Mouse (Mus musculus) kidney, embryonic 16.5 days (tissue): ENCODE measurements around the gene Fgf5. TPM values are rescaled to one million over a fixed set of nuclear protein-coding genes. Genes with fewer than 3 reads are reported as not detected.

ENCODE experiments used
- ATAC-seq: fragments of 200-750 bp; cut with Nextera tagmentation; 2 replicates; pipeline ENCODE4 v1.8.0; 2017; ENCODE audit warnings: moderate TSS enrichment; ENCODE audit not compliant: low FRiP score, low TSS enrichment
- H3K27ac ChIP-seq: fragments of 300-500 bp; sonication (generic); 2 replicates; pipeline ENCODE4 v1.5.1; 2014; ENCODE audit warnings: low read length
- H3K27me3 ChIP-seq: fragments of 300-500 bp; sonication (generic); 2 replicates; pipeline ENCODE4 v1.6.1; 2014; ENCODE audit warnings: low read length, control low read depth, mixed read lengths; ENCODE audit not compliant: insufficient read depth
- H3K36me3 ChIP-seq: fragments of 300-500 bp; sonication (generic); 2 replicates; pipeline ENCODE4 v1.6.1; 2014; ENCODE audit warnings: low read length, control low read depth, mixed read lengths; ENCODE audit not compliant: insufficient read depth
- H3K4me1 ChIP-seq: fragments of 300-500 bp; sonication (generic); 2 replicates; pipeline ENCODE4 v1.6.1; 2014; ENCODE audit warnings: low read length, control low read depth, mixed read lengths; ENCODE audit not compliant: insufficient read depth
- H3K4me2 ChIP-seq: fragments of 300-500 bp; sonication (generic); replicated peaks from 2 replicates; pipeline ENCODE4 v1.6.1; 2014; ENCODE audit warnings: low read depth, low read length
- H3K4me3 ChIP-seq: fragments of 300-500 bp; sonication (generic); 2 replicates; pipeline ENCODE4 v1.5.1; 2014; ENCODE audit warnings: mild to moderate bottlenecking, low read length
- H3K9ac ChIP-seq: fragments of 300-500 bp; sonication (generic); replicated peaks from 2 replicates; pipeline ENCODE4 v1.6.1; 2014; ENCODE audit warnings: low read length
- H3K9me3 ChIP-seq: fragments of 300-500 bp; sonication (generic); 2 replicates; pipeline ENCODE4 v1.6.1; 2016; ENCODE audit warnings: low read length, control low read depth
- WGBS: fragments of 180-500 bp; shearing (Covaris S2); extraction: QIAGEN DNeasy Blood & Tissue Kit; methylation state at CpG from one replicate; pipeline ENCODE4 v1.1.7; 2014; 5-methylcytosine and 5-hydroxymethylcytosine counted together
- polyA plus RNA-seq: library from polyadenylated mRNA; unstranded; fragments of >200 nt; fragmentation: Nextera tagmentation; extraction: Ambion mirVana; gene quantifications from 2 replicates; pipeline ENCODE4 v1.2.1, GENCODE M21; 2015

Fgf5 gene
- polyA plus RNA-seq: 0.12 and 0.55 TPM in 2 replicates

DNA sequence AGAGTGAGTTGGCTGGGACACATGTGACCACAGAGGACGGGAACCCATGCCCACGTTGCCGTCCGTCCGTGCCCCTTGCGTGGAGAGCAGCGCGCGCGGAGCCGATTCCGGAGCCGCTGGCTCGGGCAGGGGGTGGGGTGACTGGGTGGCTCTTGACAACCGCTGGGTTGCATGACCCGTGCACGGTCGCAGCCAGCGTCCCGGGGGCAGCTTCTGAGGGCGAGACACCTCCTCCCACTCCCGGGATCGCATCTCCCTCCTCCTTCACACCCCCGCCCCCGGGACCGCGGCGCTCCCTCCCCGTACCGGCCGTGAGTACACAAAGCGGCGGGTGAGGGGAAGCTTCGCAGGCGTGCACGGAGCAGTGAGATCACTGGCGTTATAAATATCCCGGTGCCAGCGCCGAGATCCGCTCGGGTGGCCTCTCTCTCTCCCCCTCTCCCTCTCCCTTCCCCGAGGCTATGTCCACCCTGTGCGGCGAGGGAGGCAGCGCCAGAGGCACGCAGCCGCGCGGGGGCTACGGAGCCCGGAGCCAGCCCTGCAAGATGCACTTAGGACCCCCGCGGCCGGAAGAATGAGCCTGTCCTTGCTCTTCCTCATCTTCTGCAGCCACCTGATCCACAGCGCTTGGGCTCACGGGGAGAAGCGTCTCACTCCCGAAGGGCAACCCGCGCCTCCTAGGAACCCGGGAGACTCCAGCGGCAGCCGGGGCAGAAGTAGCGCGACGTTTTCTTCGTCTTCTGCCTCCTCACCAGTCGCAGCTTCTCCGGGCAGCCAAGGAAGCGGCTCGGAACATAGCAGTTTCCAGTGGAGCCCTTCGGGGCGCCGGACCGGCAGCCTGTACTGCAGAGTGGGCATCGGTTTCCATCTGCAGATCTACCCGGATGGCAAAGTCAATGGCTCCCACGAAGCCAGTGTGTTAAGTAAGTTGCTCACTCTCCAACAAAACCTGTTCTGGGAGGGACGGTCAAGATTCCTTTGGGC, at the start of gene Fgf5:
Gene Fgf5 (plus strand): TSS at position 347 of the 984 bp plus-strand sequence.
- Histone ChIP-seq H3K9me3 (no peaks in the 10 kb centered on the region), H3K36me3 (no peaks in the 10 kb centered on the region), H3K4me3 (peak within 1 kb of the TSS; percentile 62), H3K4me1 (peaks cover 13% of the 10 kb centered on the region), H3K27me3 (peaks cover 65% of the 10 kb centered on the region), H3K27ac (no peak within 1 kb of the TSS), H3K9ac (peak within 1 kb of the TSS; percentile 46), H3K4me2 (peak within 1 kb of the TSS; percentile 100)
- peak; percentile 81 for ATAC-seq
- WGBS: under 1% methylated on average over 70 of the region's 80 CpGs

DNA sequence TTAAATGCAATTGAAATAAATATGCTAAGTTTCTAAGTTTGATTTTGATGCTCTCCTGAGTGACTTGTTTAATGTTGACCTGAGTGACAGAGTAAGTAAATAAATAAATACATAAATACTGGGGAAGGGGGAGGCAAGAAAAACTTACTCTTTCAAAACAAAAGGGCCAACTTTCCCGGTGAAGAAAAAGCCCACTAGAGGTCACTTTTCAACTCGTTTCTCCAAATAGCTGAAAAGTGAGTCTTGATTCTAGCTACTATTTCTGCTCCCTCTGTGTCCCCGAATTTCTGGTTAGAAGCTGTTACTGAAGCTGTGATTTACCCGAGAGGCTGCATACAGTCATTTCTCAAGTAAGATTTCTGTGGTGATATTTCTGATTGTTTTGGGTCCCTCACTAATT, 41.5 kb upstream of the Fgf5 start:
- 58% methylated on average over 4 of the region's 4 CpGs for WGBS
- H3K27ac ChIP-seq: no peak overlapping the region
- ATAC-seq: no peak
- no peak overlapping the region for H3K4me3 ChIP-seq
- H3K4me2 ChIP-seq: no peak overlapping the region
- H3K9me3 ChIP-seq: no peaks in the 10 kb centered on the region
- no peak overlapping the region for H3K9ac ChIP-seq
- no peaks in the 10 kb centered on the region for H3K36me3 ChIP-seq
- H3K4me1 ChIP-seq: no peaks in the 10 kb centered on the region
- no peaks in the 10 kb centered on the region for H3K27me3 ChIP-seq

DNA sequence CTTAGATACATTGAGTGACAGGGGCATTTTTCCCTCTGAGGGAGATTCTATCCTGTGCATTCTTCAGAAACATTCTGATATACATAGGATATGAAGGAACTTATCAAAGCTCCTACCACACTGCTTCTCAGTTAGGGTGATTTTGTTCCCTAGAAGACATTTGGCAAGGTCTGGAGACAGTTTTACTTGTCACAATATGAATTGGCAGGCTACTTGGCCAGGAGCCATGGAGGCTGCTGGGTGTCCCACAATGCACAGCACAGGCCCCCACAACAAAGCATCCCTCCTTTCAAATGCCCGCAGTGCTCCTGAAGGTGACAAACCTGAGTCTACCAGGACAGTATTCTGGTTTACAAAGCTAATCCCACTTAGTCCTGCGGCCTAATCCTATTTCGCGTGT, 32.0 kb upstream of the Fgf5 start:
- Histone ChIP-seq H3K4me3 (no peak overlapping the region), H3K4me1 (no peaks in the 10 kb centered on the region), H3K9me3 (no peaks in the 10 kb centered on the region), H3K36me3 (no peaks in the 10 kb centered on the region), H3K4me2 (no peak overlapping the region), H3K27me3 (no peaks in the 10 kb centered on the region), H3K9ac (no peak overlapping the region), H3K27ac (no peak overlapping the region)
- no peak for ATAC-seq
- WGBS: 87% methylated on average over 4 of the region's 4 CpGs

DNA sequence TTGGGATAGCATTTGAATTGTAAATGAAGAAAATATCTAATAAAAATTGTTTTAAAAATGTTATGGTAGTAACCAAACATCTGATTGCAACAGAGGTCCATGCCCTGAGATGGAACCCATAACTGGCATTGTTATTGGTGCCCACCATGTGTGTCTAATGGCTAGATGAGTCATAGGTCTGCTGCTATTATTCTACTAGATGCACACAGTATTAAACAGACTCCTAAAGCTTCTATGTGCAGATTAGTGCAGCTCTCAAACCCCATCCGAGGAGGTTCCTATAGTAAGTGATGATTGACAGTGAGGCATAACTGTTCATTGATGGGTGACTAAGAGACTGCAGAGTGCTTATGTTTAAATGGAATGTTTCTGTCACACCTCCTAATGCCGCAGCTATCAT, 27.3 kb upstream of the Fgf5 start:
- Histone ChIP-seq H3K36me3 (no peaks in the 10 kb centered on the region), H3K4me2 (no peak overlapping the region), H3K27ac (no peak overlapping the region), H3K9me3 (no peaks in the 10 kb centered on the region), H3K9ac (no peak overlapping the region), H3K4me3 (no peak overlapping the region), H3K4me1 (no peaks in the 10 kb centered on the region), H3K27me3 (no peaks in the 10 kb centered on the region)
- ATAC-seq: no peak
- WGBS: 82% methylated on average over 2 of the region's 2 CpGs

DNA sequence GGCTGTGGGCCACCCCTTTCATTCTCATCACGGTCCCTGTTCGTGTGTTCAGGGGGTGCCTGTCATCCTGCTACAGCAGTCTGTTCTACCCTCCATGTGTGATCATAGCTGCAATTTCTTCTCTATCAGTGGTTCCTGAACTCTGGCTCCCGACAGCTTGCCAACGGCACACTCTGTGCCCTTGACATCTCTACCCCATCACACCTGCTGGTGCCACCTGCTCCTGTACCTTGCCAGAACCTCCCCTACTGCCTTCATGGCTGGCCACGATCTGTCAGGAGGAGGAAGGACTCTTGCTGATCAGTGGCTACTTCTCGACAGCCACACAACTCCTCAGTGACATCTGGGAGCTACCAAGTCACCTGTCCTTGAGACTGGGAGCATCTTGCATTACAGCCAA, 24.5 kb upstream of the Fgf5 start:
- Histone ChIP-seq H3K36me3 (no peaks in the 10 kb centered on the region), H3K9ac (no peak overlapping the region), H3K4me2 (no peak overlapping the region), H3K4me1 (no peaks in the 10 kb centered on the region), H3K4me3 (no peak overlapping the region), H3K9me3 (no peaks in the 10 kb centered on the region), H3K27me3 (no peaks in the 10 kb centered on the region), H3K27ac (no peak overlapping the region)
- no peak for ATAC-seq
- WGBS: 83% methylated on average over 6 of the region's 6 CpGs

DNA sequence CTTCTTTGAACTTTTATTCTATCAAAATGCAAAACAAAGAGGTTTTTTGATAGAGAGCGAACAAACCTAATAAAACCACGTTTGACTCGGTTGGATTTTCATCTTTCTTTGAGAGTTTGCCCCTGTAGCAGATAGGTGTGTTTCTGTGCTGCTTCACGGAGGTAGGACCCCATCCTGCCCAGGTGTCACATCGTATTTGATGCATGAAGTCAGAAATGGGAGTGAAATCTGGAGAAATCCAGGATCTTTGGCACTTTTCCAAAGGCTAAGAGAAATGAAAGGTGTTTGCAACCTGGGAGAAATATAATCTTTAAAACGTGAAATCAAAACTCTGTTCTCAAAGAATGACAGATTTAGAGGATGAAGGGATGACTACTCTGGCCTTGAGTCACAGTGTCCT, 15.5 kb upstream of the Fgf5 start:
- Histone ChIP-seq H3K4me2 (no peak overlapping the region), H3K36me3 (no peaks in the 10 kb centered on the region), H3K9me3 (peaks cover 5% of the 10 kb centered on the region), H3K27me3 (no peaks in the 10 kb centered on the region), H3K4me1 (no peaks in the 10 kb centered on the region), H3K9ac (no peak overlapping the region), H3K27ac (no peak overlapping the region), H3K4me3 (no peak overlapping the region)
- WGBS: 79% methylated on average over 6 of the region's 6 CpGs
- no peak for ATAC-seq

DNA sequence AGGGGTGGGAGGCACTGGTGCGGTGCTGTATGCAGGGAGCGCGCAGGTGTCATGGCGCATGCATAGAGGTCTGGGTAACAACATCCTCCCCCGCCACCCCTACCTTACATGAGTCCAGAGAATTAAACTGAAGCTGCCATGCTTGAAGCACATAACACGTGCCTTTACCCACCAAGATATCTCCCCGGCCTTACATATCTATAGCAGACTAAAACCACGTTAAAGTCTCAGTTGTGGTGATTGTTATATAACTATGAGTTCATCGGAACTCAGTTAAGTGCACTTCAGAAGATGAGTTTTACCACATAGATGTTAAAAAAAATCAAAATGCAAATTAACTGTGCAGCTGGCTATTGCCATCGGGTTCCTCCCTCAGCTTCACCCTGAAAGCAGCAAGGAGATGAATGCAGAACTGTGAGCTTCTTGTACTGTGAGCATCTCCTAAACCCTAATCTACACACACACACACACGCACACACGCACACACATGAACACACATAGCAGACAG, 12.6 kb upstream of the Fgf5 start:
- H3K27ac ChIP-seq: no peak overlapping the region
- no peaks in the 10 kb centered on the region for H3K4me1 ChIP-seq
- H3K9ac ChIP-seq: no peak overlapping the region
- no peaks in the 10 kb centered on the region for H3K36me3 ChIP-seq
- 95% methylated on average over 12 of the region's 12 CpGs for WGBS
- peaks cover 5% of the 10 kb centered on the region for H3K9me3 ChIP-seq
- H3K4me2 ChIP-seq: no peak overlapping the region
- H3K4me3 ChIP-seq: no peak overlapping the region
- no peak for ATAC-seq
- H3K27me3 ChIP-seq: no peaks in the 10 kb centered on the region

DNA sequence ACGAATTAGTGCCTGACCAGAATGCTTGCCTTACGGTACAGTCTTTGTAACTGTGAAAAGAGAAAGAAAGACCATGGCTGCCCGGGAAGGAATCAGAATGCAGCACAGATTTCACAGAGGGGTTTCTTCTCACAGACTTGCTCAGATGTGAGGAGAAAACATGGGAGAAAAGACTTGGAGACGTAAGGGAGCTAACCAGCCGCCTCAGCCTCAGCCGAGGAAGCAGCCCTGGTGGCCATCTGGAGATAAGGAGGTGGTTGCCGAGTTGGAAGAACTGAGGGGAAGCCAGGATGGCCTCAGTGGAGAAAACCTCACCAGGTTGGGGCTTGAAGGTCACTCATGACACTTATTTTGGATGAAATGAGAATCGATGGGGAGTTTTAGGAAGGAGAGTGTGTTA, 8.7 kb upstream of the Fgf5 start:
- Histone ChIP-seq H3K4me3 (no peak overlapping the region), H3K27me3 (no peaks in the 10 kb centered on the region), H3K9ac (no peak overlapping the region), H3K4me1 (no peaks in the 10 kb centered on the region), H3K9me3 (no peaks in the 10 kb centered on the region), H3K4me2 (no peak overlapping the region), H3K36me3 (no peaks in the 10 kb centered on the region), H3K27ac (no peak overlapping the region)
- ATAC-seq: no peak
- 68% methylated on average over 8 of the region's 8 CpGs for WGBS

DNA sequence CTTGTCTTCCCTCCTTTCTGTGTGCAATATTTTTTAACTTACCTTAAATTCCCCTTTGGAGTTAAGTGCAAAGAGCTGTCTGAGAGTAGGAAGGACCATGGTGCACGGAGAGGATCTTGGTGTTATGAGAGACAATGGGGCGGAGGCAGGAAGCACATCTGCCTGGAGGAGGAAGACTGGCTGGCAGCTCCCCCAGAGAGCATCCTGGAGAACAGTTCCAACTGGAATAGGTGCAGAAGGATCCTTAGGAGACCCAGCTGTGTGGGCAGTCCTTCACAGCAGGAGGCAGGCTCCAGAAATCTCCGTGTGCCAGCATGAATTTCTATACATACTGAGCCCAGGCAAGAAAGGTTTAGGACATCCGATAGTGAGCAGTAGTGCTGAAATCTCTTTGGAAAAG, 8.0 kb upstream of the Fgf5 start:
- no peak overlapping the region for H3K4me3 ChIP-seq
- WGBS: 46% methylated on average over 4 of the region's 4 CpGs

DNA sequence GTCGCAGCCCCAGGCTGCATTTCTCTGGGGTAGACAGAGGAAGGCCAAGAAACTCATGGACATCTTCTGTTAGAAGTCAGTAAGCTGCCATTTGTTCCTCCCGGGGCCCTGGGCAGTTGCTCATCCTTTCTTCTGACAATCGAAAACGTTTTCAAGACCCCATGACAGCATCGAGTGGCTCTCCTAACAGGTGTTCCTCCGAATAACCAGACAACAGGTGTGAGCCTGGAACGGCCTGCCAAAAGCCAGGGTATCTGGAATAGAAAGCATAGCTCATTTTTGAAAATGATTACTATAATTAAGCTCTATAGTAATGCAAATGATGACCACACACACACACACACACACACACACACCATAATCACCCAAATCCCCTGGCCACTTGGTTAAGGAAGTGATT, 7.2 kb upstream of the Fgf5 start:
- Histone ChIP-seq H3K27ac (no peak overlapping the region), H3K9ac (no peak overlapping the region), H3K4me3 (no peak overlapping the region), H3K4me1 (no peaks in the 10 kb centered on the region), H3K27me3 (peaks cover 5% of the 10 kb centered on the region; the same call in 1 of the 2 replicates), H3K9me3 (no peaks in the 10 kb centered on the region), H3K4me2 (no peak overlapping the region), H3K36me3 (no peaks in the 10 kb centered on the region)
- no peak for ATAC-seq
- WGBS: 77% methylated on average over 7 of the region's 7 CpGs

More for the DNA sequence above, 8.0 kb upstream of the Fgf5 start:
- no peak for ATAC-seq
- Histone ChIP-seq H3K9ac (no peak overlapping the region), H3K27me3 (no peaks in the 10 kb centered on the region; the same call in 1 of the 2 replicates), H3K27ac (no peak overlapping the region), H3K9me3 (no peaks in the 10 kb centered on the region), H3K4me1 (no peaks in the 10 kb centered on the region), H3K36me3 (no peaks in the 10 kb centered on the region), H3K4me2 (no peak overlapping the region)
